Mouse (Mus musculus) spleen, postnatal 36 days (tissue): ENCODE measurements around the gene Mllt11.

Experiments
- DNase-seq, 2 experiments: peaks; one replicate each; pipeline ENCODE4 v3.0.0; 2022; ENCODE audit warnings: low spot score in 2 of 2, mixed read lengths in 1 of 2

The Mllt11 gene

DNA sequence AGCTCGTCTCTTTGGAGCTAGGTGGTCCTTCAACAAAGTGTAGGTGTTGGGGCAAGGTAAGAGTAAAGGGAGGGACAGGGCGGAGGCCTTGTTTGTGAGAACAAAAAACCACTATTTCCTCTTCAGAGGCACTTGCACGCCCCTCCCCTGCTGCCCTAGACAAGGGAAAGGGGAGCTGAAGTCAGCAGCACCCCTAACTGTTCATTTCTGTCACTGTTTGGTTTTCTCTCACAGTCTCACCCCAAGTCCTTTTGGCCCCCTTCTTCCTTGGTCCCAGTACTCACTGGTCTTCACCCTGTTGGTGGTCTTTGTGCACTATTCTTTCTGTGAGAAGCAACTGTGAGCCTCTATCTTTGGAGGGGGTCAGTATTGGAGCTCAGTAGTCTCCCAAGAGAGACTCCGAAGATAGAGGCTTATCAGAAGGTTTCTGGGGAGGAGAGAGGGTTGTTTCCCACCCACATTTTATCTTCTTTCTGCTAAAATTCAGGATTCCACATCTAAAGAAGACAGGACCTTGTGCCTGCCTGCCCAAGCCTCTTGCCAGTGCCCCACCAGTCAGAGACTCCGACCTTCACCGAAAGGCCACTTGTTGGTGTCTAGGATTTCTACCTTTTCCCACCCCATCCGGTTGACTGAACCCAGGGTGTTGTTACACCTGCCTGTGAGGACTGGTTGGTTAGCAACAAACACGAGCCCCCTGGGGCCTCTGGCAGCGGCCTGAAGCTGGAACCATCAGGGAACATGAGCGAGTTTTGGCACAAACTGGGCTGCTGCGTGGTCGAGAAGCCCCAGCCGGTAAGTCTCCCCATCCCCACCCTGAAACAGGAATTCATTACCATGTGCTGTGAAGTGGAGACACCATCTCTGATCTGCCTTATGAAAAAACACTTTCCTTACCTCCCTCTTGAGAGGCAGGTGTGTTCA, at the start of gene Mllt11:
Gene Mllt11 (minus strand): TSS at position 874 of the 924 bp plus-strand sequence.
- peak; percentile 89 for DNase-seq

DNA sequence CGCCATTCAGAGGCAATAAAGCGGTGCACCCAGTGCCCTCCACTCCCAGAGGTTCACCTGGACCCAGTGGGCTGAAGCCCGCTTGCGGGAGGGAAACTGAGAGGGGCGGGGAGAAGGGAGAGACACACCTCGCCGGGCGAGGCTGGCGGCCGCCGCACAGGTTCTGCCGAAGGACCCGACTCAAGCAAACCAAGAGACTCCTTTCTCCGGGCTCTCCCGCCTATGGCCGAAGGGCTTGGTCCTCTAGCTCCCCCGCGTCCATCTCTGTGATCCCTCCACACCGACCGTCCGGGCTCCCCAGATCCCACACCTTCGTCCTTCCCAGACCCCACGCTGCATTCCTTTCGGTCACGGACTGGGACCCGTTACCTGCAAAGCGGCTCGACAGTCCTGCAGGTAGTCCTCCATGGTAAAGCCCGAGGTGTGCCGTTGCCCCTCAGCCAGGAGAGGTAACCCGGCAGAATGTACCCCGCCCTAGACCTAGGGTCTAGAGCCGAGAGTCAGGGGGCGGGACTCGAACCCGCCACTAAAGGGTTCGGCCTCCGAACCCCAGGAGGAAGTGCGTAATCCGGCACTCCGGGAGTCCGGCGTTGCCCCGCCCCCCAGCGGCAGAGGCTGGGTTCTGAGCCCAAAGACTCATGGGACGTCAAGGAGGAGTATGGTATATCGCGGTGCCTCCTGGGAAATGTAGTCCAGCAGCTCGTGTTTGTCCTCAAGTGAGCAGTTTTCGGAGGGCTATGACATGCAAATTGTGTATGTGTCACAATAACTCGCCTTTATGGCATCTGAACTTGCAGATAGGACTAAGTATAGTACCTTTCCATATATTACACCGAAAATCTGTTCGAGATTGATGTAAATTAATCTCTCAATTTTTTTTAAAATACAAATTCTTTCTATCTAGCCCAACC, 49.5 kb upstream of the Mllt11 start, which contains the start of the genes Mindy1 and Prune1:
Gene Mindy1 (plus strand): TSS at position 130 of the 911 bp plus-strand sequence.
Gene Prune1 (minus strand): TSS at position 861 of the 911 bp plus-strand sequence.
- DNase-seq, result peak; percentile 99 to 100

GRCm38 (mm10) chr3:95280747-95281146, 48.8 kb upstream of the Mllt11 start:
- DNase-seq, result peak in 1 of 2 experiments; percentile 36

DNA sequence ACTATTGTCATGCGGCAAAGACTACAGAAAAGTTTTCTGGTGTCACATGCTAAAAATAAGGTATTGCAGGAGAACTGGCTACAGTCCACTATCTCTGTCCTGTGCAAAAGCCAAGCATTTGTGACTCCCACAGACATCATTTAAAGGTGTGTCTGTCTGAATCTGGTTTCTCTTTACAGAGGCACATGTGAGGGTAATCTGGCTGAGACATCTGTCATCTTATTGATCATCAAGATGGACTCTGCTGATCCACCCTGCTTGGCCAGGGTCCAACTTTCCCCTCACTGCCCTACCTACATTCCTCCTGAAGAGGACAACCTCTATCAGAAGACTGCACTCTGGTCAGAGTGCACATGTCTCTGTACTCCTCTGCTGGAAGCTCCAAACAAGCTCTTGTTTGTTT, 45.2 kb upstream of the Mllt11 start:
- DNase-seq, result no peak

DNA sequence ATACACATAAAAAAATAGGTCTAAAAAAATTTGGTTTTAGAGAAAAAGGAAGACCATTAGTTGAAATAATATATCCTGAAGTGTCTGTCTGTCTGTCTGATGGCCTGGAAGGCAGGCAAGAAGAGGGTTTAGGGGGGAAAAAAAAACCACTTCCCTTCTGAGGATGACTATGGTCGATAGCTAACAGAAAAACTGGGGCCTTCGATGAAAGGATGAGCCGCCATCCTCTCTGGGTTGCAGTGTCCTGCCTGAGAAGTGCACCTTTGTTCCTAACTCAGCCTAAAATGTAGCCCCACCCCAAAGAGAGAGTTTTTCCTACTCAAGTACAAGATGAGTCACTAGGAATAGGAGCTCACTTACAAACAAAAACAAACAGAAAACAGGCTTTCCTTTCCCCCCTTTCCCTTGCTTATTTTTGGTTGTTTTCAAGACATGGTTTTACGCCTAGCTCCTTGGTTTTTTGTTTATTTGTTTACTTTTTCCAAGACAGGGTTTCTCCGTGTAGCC, 44.5 kb upstream of the Mllt11 start:
- no peak for DNase-seq

- no peak for DNase-seq
These were observed 43.2 kb upstream of the Mllt11 start for GRCm38 (mm10) chr3:95275161-95275560.

GRCm38 (mm10) chr3:95274453-95274852, 42.5 kb upstream of the Mllt11 start:
- no peak for DNase-seq

- DNase-seq, result no peak
These were observed 41.5 kb upstream of the Mllt11 start for GRCm38 (mm10) chr3:95273471-95273870.

DNA sequence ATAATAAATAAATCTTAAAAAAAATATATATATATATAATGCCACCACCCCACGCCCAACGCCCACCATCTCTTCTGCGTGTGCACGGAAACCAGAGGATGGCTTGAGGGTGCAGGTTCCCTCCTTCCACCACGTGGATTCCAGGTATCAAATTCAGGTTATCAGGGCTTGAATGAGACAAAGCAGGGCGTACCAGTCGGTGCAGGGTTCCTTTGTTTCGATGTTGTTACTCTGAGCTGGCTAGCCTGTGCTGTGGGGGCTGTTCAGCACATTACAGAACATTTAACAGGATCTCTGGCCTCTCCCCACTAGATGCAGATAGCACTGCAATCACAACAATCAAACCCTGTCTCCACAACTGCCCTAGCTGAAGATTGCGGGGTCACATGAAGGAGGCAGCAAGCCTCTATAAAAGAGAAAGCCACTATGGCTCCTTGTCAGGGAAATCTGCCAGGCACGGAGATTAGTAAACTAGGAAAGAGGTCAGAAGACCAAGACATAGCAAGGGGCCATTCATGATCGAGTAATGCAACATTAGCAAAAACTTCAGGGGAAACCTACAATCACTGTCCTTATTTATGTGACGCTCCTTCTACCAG, 38.9 kb upstream of the Mllt11 start:
- DNase-seq, result no peak

- DNase-seq, result no peak
These were observed 37.8 kb upstream of the Mllt11 start for GRCm38 (mm10) chr3:95269789-95270188.

DNA sequence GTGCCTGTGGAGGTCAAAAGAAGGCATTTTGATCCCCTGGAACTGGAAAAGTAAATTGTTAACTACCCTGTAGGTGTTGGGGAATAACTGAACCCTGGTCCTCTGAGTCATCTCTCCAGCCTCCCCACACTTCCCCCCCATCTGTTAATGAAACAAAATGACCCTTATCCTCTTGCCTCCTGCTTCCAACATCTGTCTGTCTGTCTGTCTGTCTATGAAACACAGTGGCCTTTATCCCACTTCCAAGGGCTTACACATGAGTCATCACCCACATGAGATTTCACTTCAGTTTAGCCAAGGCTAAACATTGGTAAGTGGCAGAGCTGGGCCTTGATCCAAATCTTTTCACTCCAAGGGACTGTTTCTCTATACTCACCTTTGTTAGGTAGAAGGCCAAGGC, 35.9 kb upstream of the Mllt11 start:
- no peak for DNase-seq

DNA sequence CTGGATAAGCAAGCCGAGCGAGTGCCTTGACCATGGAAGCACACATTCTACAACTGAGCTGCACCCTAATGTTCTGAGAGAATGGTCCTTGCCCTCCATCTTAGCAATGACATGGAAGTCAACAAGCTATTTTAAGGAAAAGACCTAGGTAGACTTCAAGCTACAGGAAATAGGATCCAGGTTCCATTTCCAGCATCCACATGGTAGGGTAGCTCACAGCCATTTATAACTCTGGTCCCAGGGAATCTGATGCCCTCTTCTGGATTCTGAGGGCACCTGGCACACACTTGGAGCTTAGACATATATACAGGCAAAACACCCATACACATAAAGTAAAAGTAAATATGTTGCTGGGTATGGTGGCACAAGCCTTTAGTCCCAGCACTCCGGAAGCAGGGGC, 34.1 kb upstream of the Mllt11 start:
- no peak for DNase-seq

DNA sequence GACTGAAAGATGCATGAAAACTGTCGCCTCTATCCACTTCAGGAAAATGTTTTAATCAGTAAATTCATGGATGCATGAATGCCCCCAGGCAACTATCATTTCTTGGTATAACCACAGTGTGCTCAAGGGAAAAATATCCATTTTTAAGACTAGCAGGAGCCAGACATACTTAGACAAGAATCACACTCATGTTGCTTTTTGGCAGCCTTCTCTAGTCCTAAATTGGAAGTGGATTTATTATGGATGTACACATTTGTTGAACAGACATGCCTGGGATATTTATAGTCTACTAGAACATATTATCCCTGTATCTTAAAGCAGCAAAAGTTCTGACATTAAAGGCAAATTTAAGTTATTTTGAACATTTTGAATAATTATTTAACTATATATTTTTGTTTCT, 32.8 kb upstream of the Mllt11 start:
- DNase-seq, result no peak

DNA sequence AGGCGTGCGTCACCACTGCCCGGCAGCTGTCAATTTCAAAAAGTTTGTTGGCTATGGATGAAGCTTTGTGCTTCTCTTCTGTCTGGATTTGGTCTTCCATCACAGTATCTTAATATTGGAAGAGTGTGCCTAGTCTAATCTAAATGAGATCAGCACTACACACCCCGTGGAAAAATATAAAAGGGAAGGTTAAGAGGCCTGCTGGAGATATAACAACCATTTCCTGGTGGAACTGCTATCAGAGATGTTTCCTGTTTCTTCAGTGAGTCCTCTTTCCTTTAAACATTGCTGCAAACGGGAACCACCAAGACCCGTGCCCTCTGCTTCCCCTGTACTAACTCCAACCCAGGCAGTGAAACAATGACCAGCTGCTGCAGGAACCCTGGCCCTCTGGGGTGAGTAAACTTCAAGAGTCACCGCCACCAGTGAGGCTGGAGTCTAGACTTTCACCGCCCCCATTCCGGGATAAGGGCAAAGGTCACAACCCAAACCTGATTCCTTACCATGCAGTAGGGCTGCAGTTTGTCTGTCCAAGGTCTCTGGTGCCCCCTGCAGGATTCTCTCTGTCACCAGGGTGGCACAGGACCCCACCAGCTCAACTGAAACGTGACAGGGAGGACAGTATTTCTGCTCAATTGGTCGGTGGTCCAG, 31.2 kb upstream of the Mllt11 start:
- DNase-seq, result peak; percentile 73 to 76

GRCm38 (mm10) chr3:95261975-95262374, 30.0 kb upstream of the Mllt11 start:
- no peak for DNase-seq

DNA sequence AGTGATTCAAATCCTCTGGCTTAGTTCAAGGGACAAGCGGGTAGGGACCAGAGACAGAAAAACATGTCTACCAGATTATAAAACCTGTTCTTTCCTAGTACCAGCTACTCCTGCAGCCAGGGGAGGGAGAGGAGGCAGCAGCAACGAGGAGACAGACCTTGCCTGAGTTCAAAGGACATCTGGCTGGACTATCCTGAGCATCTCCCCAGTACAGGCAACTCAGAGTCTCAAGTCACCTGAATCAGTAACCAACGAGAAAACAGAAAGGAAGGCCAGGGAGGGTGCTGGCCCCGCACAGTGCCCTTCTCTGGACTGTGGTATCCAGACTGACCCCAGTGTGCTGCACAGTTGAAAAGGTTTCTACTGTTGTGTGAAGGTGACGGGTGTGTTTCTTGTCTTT, 25.0 kb upstream of the Mllt11 start:
- no peak for DNase-seq

GRCm38 (mm10) chr3:95250783-95251424, 18.9 kb upstream of the Mllt11 start, which contains the start of gene Bnipl:
TSS of gene Bnipl (minus strand) at chr3:95251193.
- DNase-seq, result no peak

DNA sequence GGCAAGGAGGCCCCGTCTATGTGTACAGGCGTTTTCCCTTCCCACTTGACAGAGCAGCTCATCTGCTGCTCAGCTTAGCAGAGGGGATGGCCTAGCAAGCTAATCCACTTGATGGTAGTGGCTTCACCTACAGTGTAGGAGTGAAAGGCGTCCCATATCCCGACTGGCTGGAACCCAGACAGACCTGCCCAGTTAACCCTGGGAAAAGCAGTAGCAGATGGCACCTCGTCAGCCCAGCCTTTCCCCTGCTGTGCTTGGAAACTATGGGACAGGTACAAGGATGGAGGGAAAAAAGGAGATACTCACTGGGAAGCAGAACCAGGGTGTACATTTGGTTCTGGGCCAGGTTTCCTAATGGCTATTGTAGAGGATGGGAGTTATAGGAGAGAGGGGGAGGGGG, 18.4 kb upstream of the Mllt11 start:
- no peak for DNase-seq

DNA sequence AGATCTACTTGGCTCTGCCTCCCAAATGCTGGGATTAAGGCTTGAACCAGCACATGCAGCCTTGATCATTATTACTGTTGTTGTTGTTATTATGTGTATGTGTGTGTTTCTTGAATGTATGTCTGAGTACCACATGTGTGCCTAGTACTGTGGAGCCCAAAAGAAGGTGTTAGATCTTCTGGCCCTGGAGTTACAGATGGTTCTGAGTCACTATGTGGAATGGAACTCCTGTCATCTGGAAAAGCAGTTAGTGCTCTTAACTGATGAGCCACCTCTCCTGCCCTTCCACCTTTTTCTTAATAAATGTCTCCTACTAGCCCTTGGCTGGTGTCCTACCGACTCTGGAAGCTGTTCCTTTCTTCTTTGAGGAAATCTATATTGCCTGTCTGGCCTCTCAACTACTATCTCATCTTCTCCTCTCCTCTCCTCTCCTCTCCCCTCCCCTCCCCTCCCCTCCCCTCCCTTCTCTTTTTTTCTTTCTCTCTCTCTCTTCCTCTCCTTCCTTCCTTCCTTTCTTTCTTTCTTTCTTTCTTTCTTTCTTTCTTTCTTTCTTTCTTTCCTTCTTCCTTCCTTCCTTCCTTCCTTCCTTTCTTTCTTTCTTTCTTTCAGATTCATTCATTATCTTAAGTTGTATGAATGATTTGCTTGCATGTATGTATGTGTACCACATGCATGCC, 15.8 kb upstream of the Mllt11 start:
- DNase-seq, result no peak
